29 mouse cellular contexts compared by ENCODE assay signal in the genomic region with DNA sequence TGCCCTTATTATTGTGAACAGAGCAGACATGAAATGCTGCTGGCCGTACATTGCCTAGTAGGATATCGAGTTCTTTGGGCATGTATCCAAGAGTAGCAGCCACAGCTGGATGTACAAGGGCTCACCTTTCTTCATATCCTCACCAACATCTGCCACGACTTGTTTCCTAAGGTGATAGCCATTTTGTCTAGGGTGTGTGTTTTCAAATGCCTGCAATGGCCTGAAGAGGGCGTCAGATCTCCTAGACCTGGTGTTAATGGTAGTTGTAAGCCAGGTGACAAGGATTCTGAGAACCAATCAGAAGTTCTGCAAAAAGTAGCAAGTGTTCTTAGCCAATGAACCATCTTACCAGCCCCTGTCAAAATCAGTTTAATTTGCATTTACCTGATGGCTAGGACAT. TPM values are rescaled to one million over a fixed set of nuclear protein-coding genes. Genes with fewer than 3 reads are reported as not detected.
DNase-seq lines count a peak whose midpoint lies in the region; ATAC-seq and TF ChIP-seq lines count a peak whose summit lies in the region.
"Had no signal": no experiment of that assay in that cellular context is flagged by ENCODE, and none has a peak within 500 bp of the region (broad histone marks: within the 10 kb centered on the region; RNA-seq: fewer than 3 reads in every experiment).

No protein-coding gene starts in this region.

- no peaks in the 10 kb centered on the region for H3K4me1 ChIP-seq in heart, embryonic 12.5 days (replicated peaks)
- peaks cover 60% of the 10 kb centered on the region for H3K4me1 ChIP-seq in E14TG2a.4 (replicated peaks; ENCODE audit: low read depth, low read length)
- 0 out of 4 replicates have a peak, but pooled peaks cover 0 to 2% of the 10 kb centered on the region in 2 experiments for H3K4me1 ChIP-seq in ES-E14 (ENCODE audit: control insufficient read depth in 2 of 2, insufficient read depth in 2 of 2, low read length in 2 of 2, poor library complexity in 1 of 2)
- no peaks in the 10 kb centered on the region for H3K4me1 ChIP-seq in midbrain, embryonic 16.5 days (ENCODE audit: control insufficient read depth, insufficient read depth, low read length)
- H3K4me1 ChIP-seq in cerebellum, adult 2 months (ENCODE audit: control insufficient read depth, insufficient read depth, low read length) = no peaks in the 10 kb centered on the region
- H3K4me1 ChIP-seq: embryonic facial prominence, embryonic 10.5 days; embryonic facial prominence, embryonic 12.5 days; forebrain, embryonic 13.5 days; forebrain, embryonic 15.5 days had no signal

- WGBS in heart, embryonic 12.5 days = 66% methylated on average over 4 of the region's 4 CpGs
- 82% methylated on average over 4 of the region's 4 CpGs for WGBS in midbrain, embryonic 16.5 days
- WGBS in cerebellum, adult 2 months = 61% methylated on average over 4 of the region's 4 CpGs

- TF ChIP-seq POLR2A in cerebellum, adult 2 months (IDR thresholded peaks at IDR 0.05; ENCODE audit: borderline replicate concordance, insufficient read depth, low read length) = no peak

- no peak overlapping the region for H3K27ac ChIP-seq in heart, embryonic 12.5 days (ENCODE audit: poor library complexity, severe bottlenecking)
- no peak overlapping the region for H3K27ac ChIP-seq in ES-E14 (ENCODE audit: insufficient read depth, low read depth, low read length, poor library complexity, severe bottlenecking)
- H3K27ac ChIP-seq in midbrain, embryonic 16.5 days (ENCODE audit: low read length) = no peak overlapping the region
- no peak overlapping the region for H3K27ac ChIP-seq in cerebellum, adult 2 months (ENCODE audit: insufficient read depth, low read length)
- H3K27ac ChIP-seq: embryonic facial prominence, embryonic 10.5 days; embryonic facial prominence, embryonic 12.5 days; forebrain, embryonic 13.5 days; forebrain, embryonic 15.5 days had no signal

- no peak overlapping the region for H3K9ac ChIP-seq in heart, embryonic 12.5 days
- no peak overlapping the region for H3K9ac ChIP-seq in ES-E14 (ENCODE audit: insufficient read depth, low read depth, low read length, poor library complexity, severe bottlenecking)
- no peak overlapping the region for H3K9ac ChIP-seq in midbrain, embryonic 16.5 days (ENCODE audit: low read depth, low read length)
- H3K9ac ChIP-seq: embryonic facial prominence, embryonic 12.5 days; forebrain, embryonic 13.5 days; forebrain, embryonic 15.5 days; forebrain, postnatal 0 days had no signal

- H3K4me3 ChIP-seq in heart, embryonic 12.5 days = no peak overlapping the region
- H3K4me3 ChIP-seq in E14TG2a.4 (replicated peaks; ENCODE audit: low read length) (no peak overlapping the region), ES-E14 (ENCODE audit: insufficient read depth in 1 of 2, low read depth in 1 of 2, low read length in 2 of 2, poor library complexity in 1 of 2, severe bottlenecking in 1 of 2) (no peak overlapping the region)
- H3K4me3 ChIP-seq in midbrain, embryonic 16.5 days (ENCODE audit: low read depth, low read length) = no peak overlapping the region
- H3K4me3 ChIP-seq in cerebellum, adult 2 months (replicated peaks; ENCODE audit: insufficient read depth, low read depth, low read length) = no peak overlapping the region
- H3K4me3 ChIP-seq: embryonic facial prominence, embryonic 10.5 days; embryonic facial prominence, embryonic 12.5 days; forebrain, embryonic 13.5 days; forebrain, embryonic 15.5 days had no signal

- in situ Hi-C loops in ES-E14 (cut with MboI; ENCODE audit: low sequenced_read_pairs in 2 of 2, unreplicated experiment in 2 of 2) = no loop called here

- H3K4me2 ChIP-seq in heart, embryonic 12.5 days = no peak overlapping the region
- no peak overlapping the region for H3K4me2 ChIP-seq in midbrain, embryonic 16.5 days (ENCODE audit: low read length)
- H3K4me2 ChIP-seq: embryonic facial prominence, embryonic 12.5 days; forebrain, embryonic 13.5 days; forebrain, embryonic 15.5 days had no signal

- peaks cover 16% of the 10 kb centered on the region for H3K36me3 ChIP-seq in heart, embryonic 12.5 days
- H3K36me3 ChIP-seq in E14TG2a.4 (ENCODE audit: insufficient read depth, low read length) (peaks cover 91% of the 10 kb centered on the region), ES-E14 (ENCODE audit: control insufficient read depth, insufficient read depth, low read length, poor library complexity, severe bottlenecking) (peaks cover 21% of the 10 kb centered on the region)
- peaks cover 14% of the 10 kb centered on the region for H3K36me3 ChIP-seq in midbrain, embryonic 16.5 days (ENCODE audit: control insufficient read depth, insufficient read depth, low read length)

- ATAC-seq in heart, embryonic 12.5 days (ENCODE audit: insufficient number of reproducible peaks, low FRiP score) = no peak
- no peak for ATAC-seq in midbrain, embryonic 16.5 days
- ATAC-seq: CD4-positive, CD25-positive, alpha-beta regulatory T cell, adult 4 months; forebrain, embryonic 13.5 days; forebrain, embryonic 15.5 days; forebrain, postnatal 0 days had no signal

- no peaks in the 10 kb centered on the region for H3K27me3 ChIP-seq in heart, embryonic 12.5 days (replicated peaks)
- H3K27me3 ChIP-seq in E14TG2a.4 (ENCODE audit: insufficient read depth, low read length) = no peaks in the 10 kb centered on the region
- H3K27me3 ChIP-seq in midbrain, embryonic 16.5 days (ENCODE audit: control insufficient read depth, insufficient read depth, low read depth, low read length) = no peaks in the 10 kb centered on the region
- no peaks in the 10 kb centered on the region; the same call in 1 of the 2 replicates for H3K27me3 ChIP-seq in cerebellum, adult 2 months (ENCODE audit: control insufficient read depth, insufficient read depth, low read length)
- H3K27me3 ChIP-seq: CH12.LX; embryonic facial prominence, embryonic 12.5 days; forebrain, embryonic 13.5 days; forebrain, embryonic 15.5 days had no signal

- DNase-seq in heart, adult 11 months = peak; percentile 68
- DNase-seq in ES-E14 (ENCODE audit: low read depth, low spot score) (peak; percentile 40), ZHBTc4 (ENCODE audit: low read depth, low spot score) (peak; percentile 65)
- no peak for DNase-seq in cerebellum, adult 2 months
- DNase-seq: adrenal gland, adult 2 months; adrenal gland, postnatal 10 days; adrenal gland, postnatal 25 days; B cell, adult 2 months; cerebellum, adult 11 months; cerebellum, adult 18-20 months; cerebellum, adult 9-10 months; cerebellum, postnatal 10 days; cerebellum, postnatal 25 days; forebrain, postnatal 0 days had no signal

- H3K9me3 ChIP-seq in heart, embryonic 12.5 days (replicated peaks) = no peaks in the 10 kb centered on the region
- H3K9me3 ChIP-seq in E14TG2a.4 (ENCODE audit: low read length) (no peaks in the 10 kb centered on the region), ES-E14 (ENCODE audit: control insufficient read depth, insufficient read depth, low read depth, low read length) (no peaks in the 10 kb centered on the region)
- no peaks in the 10 kb centered on the region for H3K9me3 ChIP-seq in midbrain, embryonic 16.5 days (replicated peaks; ENCODE audit: control insufficient read depth, low read length, poor library complexity, severe bottlenecking)
- H3K9me3 ChIP-seq: embryonic facial prominence, embryonic 10.5 days; embryonic facial prominence, embryonic 12.5 days; forebrain, embryonic 13.5 days; forebrain, embryonic 15.5 days had no signal

- TF ChIP-seq CTCF in E14TG2a.4 (conservative IDR thresholded peaks at IDR 0.05; ENCODE audit: low read length) = peak; percentile 48
- no peak for TF ChIP-seq CTCF in cerebellum, adult 2 months (IDR thresholded peaks at IDR 0.05; ENCODE audit: borderline replicate concordance, insufficient read depth, low read depth, low read length)

TF ChIP-seq in ES-E14, 5 proteins besides CTCF, POLR2A, EP300 and RAD21:
- no peak for TF ChIP-seq ZC3H11A (IDR thresholded peaks at IDR 0.05; ENCODE audit: borderline replicate concordance, low read depth, low read length)

RNA-seq across cellular contexts. Expression of gene Zfp202, which starts 24.5 kb away (rescaled TPM):
- polyA plus RNA-seq in heart, embryonic 12.5 days (2016; fragmentation: Nextera tagmentation; extraction: Ambion mirVana) = 4.2 and 4.8 TPM in 2 replicates
- 2.1 and 2.2 TPM in 2 replicates for total RNA-seq in ES-E14 (2012; rRNA removed)
- polyA plus RNA-seq in midbrain, embryonic 16.5 days (2015; fragmentation: Nextera tagmentation; extraction: Ambion mirVana) = 13.1 and 13.6 TPM in 2 replicates
- polyA plus RNA-seq in cerebellum, adult 2 months (2012; rRNA removed) = 2.8 TPM in 2 replicates

RNA-seq across cellular contexts. Expression of gene Olfr986, which starts 35.9 kb away (rescaled TPM):
- not detected in 2 replicates for polyA plus RNA-seq in heart, embryonic 12.5 days (2016; fragmentation: Nextera tagmentation; extraction: Ambion mirVana)
- 0.31 and 0.53 TPM in 2 replicates for total RNA-seq in ES-E14 (2012; rRNA removed)
- polyA plus RNA-seq in midbrain, embryonic 16.5 days (2015; fragmentation: Nextera tagmentation; extraction: Ambion mirVana) = not detected in 2 replicates
- polyA plus RNA-seq in cerebellum, adult 2 months (2012; rRNA removed) = not detected in 2 replicates
- total RNA-seq: adrenal gland, adult 2 months; adrenal gland, postnatal 10 days; adrenal gland, postnatal 25 days; adrenal gland, postnatal 4 days; forebrain, postnatal 0 days; MEL had no signal
- polyA plus RNA-seq: adrenal gland, adult 2 months; brain, embryonic 14.5 days; CD4-positive, CD25-positive, alpha-beta regulatory T cell, adult 4 months; cortical plate, adult 2 months; embryonic facial prominence, embryonic 10.5 days; embryonic facial prominence, embryonic 14.5 days; forebrain, embryonic 11.5 days; forebrain, embryonic 13.5 days; forebrain, embryonic 15.5 days; forebrain, postnatal 0 days had no signal

RNA-seq across cellular contexts. Expression of gene Scn3b, which starts 52.4 kb away (rescaled TPM):
- 0.35 and 0.61 TPM in 2 replicates for polyA plus RNA-seq in heart, embryonic 12.5 days (2016; fragmentation: Nextera tagmentation; extraction: Ambion mirVana)
- 3.1 TPM in 2 replicates for total RNA-seq in ES-E14 (2012; rRNA removed)
- polyA plus RNA-seq in midbrain, embryonic 16.5 days (2015; fragmentation: Nextera tagmentation; extraction: Ambion mirVana) = 188 and 194 TPM in 2 replicates
- 9.2 and 10.1 TPM in 2 replicates for polyA plus RNA-seq in cerebellum, adult 2 months (2012; rRNA removed)
- total RNA-seq: MEL had no signal

Comparison
In these comparisons a context has a peak if more than half of its experiments do, and no peak if none do; other contexts are left out.
1. DNase-seq: peak in heart, adult 11 months (single experiment), ES-E14 (single experiment) and ZHBTc4 (single experiment); none in cerebellum, adult 2 months (0 of 2).
2. RNA of gene Scn3b, which starts 52.4 kb away (polyA plus RNA-seq): 188 to 194 TPM in midbrain, embryonic 16.5 days; 9.2 to 10.1 TPM in cerebellum, adult 2 months and 0.35 to 0.61 TPM in heart, embryonic 12.5 days; every median in the first group is over 10 times any median in the second.